Mouse (Mus musculus): ENCODE results near the gene Hsdl1. TPM values are rescaled to one million over a fixed set of nuclear protein-coding genes. Genes with fewer than 3 reads are reported as not detected.

The Hsdl1 gene
- polyA plus RNA-seq, 1 experiment from 2014 or later: 32.5 TPM

GRCm38 (mm10) chr8:119606224-119606623 is 31.2 kb upstream of the Hsdl1 start:
- Histone ChIP-seq H3K4me1 (peaks cover 14% of the 10 kb centered on the region), H3K9me3 (replicated peaks) (0 out of 2 replicates have a peak, but pooled peaks cover 6% of the 10 kb centered on the region), H3K4me3 (replicated peaks) (no peak overlapping the region), H3K27me3 (no peaks in the 10 kb centered on the region), H3K36me3 (peaks cover 17% of the 10 kb centered on the region), H3K27ac (no peak overlapping the region), H3K9ac (no peak overlapping the region), H3K4me2 (no peak overlapping the region)
- WGBS: 81% methylated on average over 2 of the region's 2 CpGs
- ATAC-seq (replicated peaks; ENCODE audit: low FRiP score): no peak

- WGBS: under 1% methylated on average over 23 of the region's 23 CpGs
- peak within 1 kb of the TSS; percentile 76 for H3K9ac ChIP-seq
- H3K27ac ChIP-seq: peak within 1 kb of the TSS; percentile 47; the same call in 1 of the 2 replicates
- 0 out of 2 replicates have a peak, but pooled peaks cover 6% of the 10 kb centered on the region for H3K9me3 ChIP-seq (replicated peaks)
- no peaks in the 10 kb centered on the region for H3K27me3 ChIP-seq
- H3K4me2 ChIP-seq: peak within 1 kb of the TSS; percentile 86
- peak; percentile 77 for ATAC-seq (replicated peaks; ENCODE audit: low FRiP score)
- peaks cover 29% of the 10 kb centered on the region for H3K36me3 ChIP-seq
- peaks cover 14% of the 10 kb centered on the region for H3K4me1 ChIP-seq
- H3K4me3 ChIP-seq (replicated peaks): peak within 1 kb of the TSS; percentile 86
Measured at GRCm38 (mm10) chr8:119604996-119605395, 30.0 kb upstream of the Hsdl1 start, which contains the start of gene Taf1c. Taf1c (minus strand) TSS chr8:119605222.

GRCm38 (mm10) chr8:119604398-119604803 is 29.4 kb upstream of the Hsdl1 start:
- H3K4me2 ChIP-seq: peak overlapping the region; percentile 86
- peak overlapping the region; percentile 86 for H3K4me3 ChIP-seq (replicated peaks)
- peak overlapping the region; percentile 76 for H3K9ac ChIP-seq
- peaks cover 14% of the 10 kb centered on the region for H3K4me1 ChIP-seq
- H3K27me3 ChIP-seq: no peaks in the 10 kb centered on the region
- peaks cover 35% of the 10 kb centered on the region for H3K36me3 ChIP-seq
- 37% methylated on average over 12 of the region's 12 CpGs for WGBS
- ATAC-seq (replicated peaks; ENCODE audit: low FRiP score): no peak
- H3K27ac ChIP-seq: no peak overlapping the region
- 0 out of 2 replicates have a peak, but pooled peaks cover 2% of the 10 kb centered on the region for H3K9me3 ChIP-seq (replicated peaks)

DNA sequence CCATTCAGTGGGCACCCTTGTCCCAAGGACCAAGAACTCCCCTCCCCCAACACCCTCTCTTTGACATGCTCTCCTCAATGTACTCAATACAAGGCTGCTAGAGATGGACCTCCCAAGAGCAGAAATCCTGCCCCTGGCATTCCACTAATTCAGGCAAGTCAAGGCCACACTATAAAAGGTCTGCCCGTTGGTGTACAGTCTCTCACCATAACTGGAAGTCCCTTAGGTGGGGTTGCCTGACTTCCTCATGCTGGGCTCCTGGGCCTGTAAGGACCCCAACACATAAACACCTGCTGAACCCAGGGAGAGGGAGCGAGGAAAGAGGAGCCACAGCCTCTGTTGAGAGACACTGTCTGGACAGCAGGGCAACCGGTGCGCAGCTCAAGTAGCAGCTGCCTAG is 28.8 kb upstream of the Hsdl1 start:
- Histone ChIP-seq H3K4me2 (peak overlapping the region; percentile 86), H3K4me1 (peaks cover 14% of the 10 kb centered on the region), H3K36me3 (peaks cover 42% of the 10 kb centered on the region), H3K9me3 (replicated peaks) (no peaks in the 10 kb centered on the region), H3K27me3 (no peaks in the 10 kb centered on the region), H3K9ac (no peak overlapping the region), H3K27ac (no peak overlapping the region), H3K4me3 (replicated peaks) (peak overlapping the region; percentile 86)
- 95% methylated on average over 4 of the region's 4 CpGs for WGBS
- ATAC-seq (replicated peaks; ENCODE audit: low FRiP score): no peak

DNA sequence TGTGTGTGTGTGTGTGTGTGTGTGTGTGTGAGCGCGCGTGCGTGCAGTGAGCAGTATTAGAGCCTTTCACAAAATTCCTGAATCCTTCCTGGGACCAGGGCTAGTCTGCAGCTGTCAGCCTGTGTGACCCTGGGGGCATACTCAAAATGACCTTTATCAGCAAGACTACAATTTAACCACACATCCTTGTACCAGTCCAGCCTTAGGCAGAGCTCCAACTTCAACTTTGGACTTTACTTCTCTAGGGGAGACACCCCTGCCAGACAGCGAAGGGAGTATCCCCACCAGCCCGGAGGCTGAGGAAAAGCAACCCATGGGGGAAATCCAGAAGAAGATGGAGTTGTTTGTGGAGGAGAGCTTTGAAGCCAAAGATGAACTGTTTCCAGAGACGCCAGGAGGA is 16.5 kb upstream of the Hsdl1 start:
- ATAC-seq (replicated peaks; ENCODE audit: low FRiP score): no peak
- WGBS: 86% methylated on average over 7 of the region's 7 CpGs

GRCm38 (mm10) chr8:119590348-119590747 is 15.4 kb upstream of the Hsdl1 start:
- WGBS: 81% methylated on average over 14 of the region's 14 CpGs
- H3K9ac ChIP-seq: no peak overlapping the region
- H3K27ac ChIP-seq: no peak overlapping the region
- no peak overlapping the region for H3K4me2 ChIP-seq
- ATAC-seq (replicated peaks; ENCODE audit: low FRiP score): no peak
- no peak overlapping the region for H3K4me3 ChIP-seq (replicated peaks)
- peaks cover 10% of the 10 kb centered on the region for H3K4me1 ChIP-seq
- no peaks in the 10 kb centered on the region for H3K9me3 ChIP-seq (replicated peaks)
- no peaks in the 10 kb centered on the region for H3K27me3 ChIP-seq
- H3K36me3 ChIP-seq: no peaks in the 10 kb centered on the region

More for the DNA sequence above, 16.5 kb upstream of the Hsdl1 start:
- Histone ChIP-seq H3K9me3 (replicated peaks) (no peaks in the 10 kb centered on the region), H3K4me3 (replicated peaks) (no peak overlapping the region), H3K36me3 (no peaks in the 10 kb centered on the region), H3K4me1 (peaks cover 5% of the 10 kb centered on the region), H3K4me2 (no peak overlapping the region), H3K27ac (no peak overlapping the region), H3K9ac (no peak overlapping the region), H3K27me3 (no peaks in the 10 kb centered on the region)

- no peak for ATAC-seq (replicated peaks; ENCODE audit: low FRiP score)
- 24% methylated on average over 10 of the region's 10 CpGs for WGBS
Measured at GRCm38 (mm10) chr8:119588844-119589243, 13.9 kb upstream of the Hsdl1 start.

DNA sequence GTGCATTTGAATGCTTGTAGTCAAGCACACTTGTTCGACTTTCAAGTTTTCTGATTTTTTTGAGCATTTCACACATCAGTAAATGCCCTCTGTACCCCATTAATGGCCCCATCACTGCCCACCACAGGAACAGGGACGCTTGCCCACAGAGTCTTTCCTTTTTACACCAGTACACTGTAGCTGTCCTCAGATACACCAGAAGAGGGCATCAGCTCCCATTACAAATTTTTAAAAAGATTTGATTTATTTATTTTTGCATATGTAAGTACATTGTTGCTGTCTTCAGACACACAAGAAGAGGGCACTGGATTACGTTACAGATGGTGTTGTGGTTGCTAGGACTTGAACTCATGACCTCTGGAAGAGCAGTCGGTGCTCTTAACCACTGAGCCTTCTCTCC is 13.3 kb upstream of the Hsdl1 start:
- H3K4me3 ChIP-seq (replicated peaks): no peak overlapping the region
- H3K36me3 ChIP-seq: no peaks in the 10 kb centered on the region
- ATAC-seq (replicated peaks; ENCODE audit: low FRiP score): no peak
- WGBS: 55% methylated on average over 4 of the region's 4 CpGs
- H3K4me2 ChIP-seq: no peak overlapping the region
- no peaks in the 10 kb centered on the region for H3K9me3 ChIP-seq (replicated peaks)
- H3K4me1 ChIP-seq: peaks cover 7% of the 10 kb centered on the region
- no peak overlapping the region for H3K9ac ChIP-seq
- H3K27ac ChIP-seq: no peak overlapping the region
- H3K27me3 ChIP-seq: no peaks in the 10 kb centered on the region

More at GRCm38 (mm10) chr8:119588844-119589243, 13.9 kb upstream of the Hsdl1 start:
- H3K4me3 ChIP-seq (replicated peaks): no peak overlapping the region
- H3K27me3 ChIP-seq: no peaks in the 10 kb centered on the region
- H3K9me3 ChIP-seq (replicated peaks): no peaks in the 10 kb centered on the region
- no peak overlapping the region for H3K27ac ChIP-seq
- no peak overlapping the region for H3K4me2 ChIP-seq
- peaks cover 7% of the 10 kb centered on the region for H3K4me1 ChIP-seq
- no peak overlapping the region for H3K9ac ChIP-seq
- no peaks in the 10 kb centered on the region for H3K36me3 ChIP-seq

GRCm38 (mm10) chr8:119585901-119586300 is 10.9 kb upstream of the Hsdl1 start:
- H3K36me3 ChIP-seq: no peaks in the 10 kb centered on the region
- WGBS: 19% methylated on average over 24 of the region's 24 CpGs

DNA sequence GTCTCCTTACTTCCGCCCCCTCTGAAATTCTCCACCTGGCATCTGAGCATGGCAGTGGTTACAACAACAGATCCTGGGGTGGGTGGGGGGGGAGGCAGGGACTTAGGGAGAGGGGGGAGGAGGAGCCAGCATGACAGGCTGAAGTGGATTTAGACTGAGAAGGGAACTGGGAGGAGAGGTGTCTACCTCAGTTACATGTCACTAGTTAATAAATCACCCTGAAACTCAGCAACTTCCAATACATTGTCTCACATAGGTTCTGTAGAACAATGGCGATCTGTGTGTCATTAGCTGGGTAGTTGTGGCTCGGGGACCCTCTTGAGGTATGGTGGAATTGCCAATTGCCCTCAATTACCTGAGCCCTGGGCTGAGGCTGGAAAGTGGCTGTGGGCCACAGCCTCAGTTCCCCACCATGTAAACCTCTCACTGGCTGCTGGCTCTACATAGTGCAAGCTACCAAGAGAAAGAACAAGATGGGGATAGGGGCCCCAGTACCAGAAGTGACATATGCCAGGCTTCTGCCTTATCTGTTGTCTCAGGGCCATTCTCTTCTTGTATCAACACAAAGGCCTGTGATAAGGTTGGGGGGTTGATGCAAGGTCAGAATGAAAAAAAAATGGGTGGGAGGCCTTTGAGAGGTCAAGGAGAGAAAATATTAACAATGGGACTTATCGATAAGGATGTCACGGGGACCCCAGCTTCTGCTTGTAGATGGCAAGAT is 5.6 kb upstream of the Hsdl1 start:
- H3K9ac ChIP-seq: no peak overlapping the region
- 76% methylated on average over 5 of the region's 5 CpGs for WGBS
- H3K4me2 ChIP-seq: no peak overlapping the region
- H3K4me3 ChIP-seq (replicated peaks): no peak overlapping the region
- H3K36me3 ChIP-seq: no peaks in the 10 kb centered on the region
- H3K27ac ChIP-seq: no peak overlapping the region
- peaks cover 23% of the 10 kb centered on the region for H3K27me3 ChIP-seq
- ATAC-seq (replicated peaks; ENCODE audit: low FRiP score): peak; percentile 22; the same call in 1 of the 2 replicates
- peaks cover under 1% of the 10 kb centered on the region for H3K4me1 ChIP-seq
- H3K9me3 ChIP-seq (replicated peaks): no peaks in the 10 kb centered on the region

More at GRCm38 (mm10) chr8:119585901-119586300, 10.9 kb upstream of the Hsdl1 start:
- H3K27ac ChIP-seq: no peak overlapping the region
- ATAC-seq (replicated peaks; ENCODE audit: low FRiP score): 0 out of 2 replicates have a peak, but pooled peaks have one; percentile 56
- H3K9ac ChIP-seq: no peak overlapping the region
- H3K4me3 ChIP-seq (replicated peaks): peak overlapping the region; percentile 41
- H3K4me1 ChIP-seq: peaks cover 7% of the 10 kb centered on the region
- no peaks in the 10 kb centered on the region for H3K27me3 ChIP-seq
- no peaks in the 10 kb centered on the region for H3K9me3 ChIP-seq (replicated peaks)
- peak overlapping the region; percentile 66 for H3K4me2 ChIP-seq

- WGBS: 45% methylated on average over 13 of the region's 13 CpGs
- ATAC-seq (replicated peaks; ENCODE audit: low FRiP score): no peak
- no peak overlapping the region for H3K9ac ChIP-seq
- no peak overlapping the region for H3K27ac ChIP-seq
- H3K4me2 ChIP-seq: no peak overlapping the region
- no peak overlapping the region for H3K4me3 ChIP-seq (replicated peaks)
- no peaks in the 10 kb centered on the region for H3K36me3 ChIP-seq
- peaks cover 30% of the 10 kb centered on the region for H3K27me3 ChIP-seq
- peaks cover 10% of the 10 kb centered on the region for H3K4me1 ChIP-seq
- H3K9me3 ChIP-seq (replicated peaks): no peaks in the 10 kb centered on the region
Measured at GRCm38 (mm10) chr8:119579096-119579495, 4.1 kb upstream of the Hsdl1 start.

DNA sequence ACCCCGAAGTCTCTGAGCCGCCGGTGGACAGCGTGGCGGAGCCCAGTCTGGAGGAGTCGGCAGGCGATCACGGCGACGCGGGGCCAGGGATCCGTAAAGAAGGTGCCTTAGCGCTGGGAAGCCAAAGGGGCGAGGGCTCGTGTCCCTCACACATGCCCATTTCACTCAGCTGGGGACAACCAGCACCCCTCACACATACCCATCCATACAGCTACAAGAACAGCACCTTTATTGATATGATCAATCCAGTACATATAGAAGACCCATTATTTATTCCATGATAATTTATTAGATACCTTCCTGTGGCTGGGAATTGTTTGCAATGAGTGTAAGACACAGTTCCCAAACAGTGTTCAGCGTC is 363 bp upstream of the Hsdl1 start:
- Histone ChIP-seq H3K4me1 (peaks cover 21% of the 10 kb centered on the region), H3K4me3 (replicated peaks) (peak overlapping the region; percentile 87), H3K4me2 (peak overlapping the region; percentile 96), H3K27me3 (peaks cover 37% of the 10 kb centered on the region), H3K36me3 (no peaks in the 10 kb centered on the region), H3K9ac (peak overlapping the region; percentile 66), H3K27ac (no peak overlapping the region), H3K9me3 (replicated peaks) (no peaks in the 10 kb centered on the region)
- no peak for ATAC-seq (replicated peaks; ENCODE audit: low FRiP score)
- 4% methylated on average over 16 of the region's 16 CpGs for WGBS
